Mouse (Mus musculus) gastrocnemius, postnatal 4 days (tissue): ENCODE data around the gene Cebpzos. TPM values are rescaled to one million over a fixed set of nuclear protein-coding genes. Genes with fewer than 3 reads are reported as not detected.

ENCODE experiments used
- DNase-seq, 2 experiments: peaks; one replicate each; pipeline ENCODE4 v3.0.0; 2021 to 2022; ENCODE audit warnings: low spot score in 2 of 2, mixed read lengths in 2 of 2
- long read RNA-seq, 2 experiments: library from polyadenylated mRNA; stranded (forward); transcript quantifications; one replicate each; pipeline ENCODE4 v2.0.0; 2021
- total RNA-seq, 2 experiments: library from RNA; stranded (reverse); gene quantifications; 2 replicates each; pipeline ENCODE4 v1.2.3; 2021

Gene Cebpzos
- 10 to 100 TPM; 45.3 to 60.5 TPM for total RNA-seq
- long read RNA-seq, experiment 1, transcript Cebpzos-202 (5 exons, 602 nt), result major isoform, 16 of 51 reads
- long read RNA-seq, experiment 1, transcript Cebpzos-201 (5 exons, 753 nt), result minor isoform, 10 of 51 reads
- long read RNA-seq, experiment 1, partial matches to known transcripts, result 18 of 51 reads
- long read RNA-seq, experiment 1, other reads (novel, unspliced or antisense), result 7 of 51 reads
- long read RNA-seq, experiment 2, transcript Cebpzos-201 (5 exons, 753 nt), result minor isoform, 8 of 52 reads
- long read RNA-seq, experiment 2, transcript Cebpzos-202 (5 exons, 602 nt), result major isoform, 16 of 52 reads
- long read RNA-seq, experiment 2, partial matches to known transcripts, result 28 of 52 reads
- long read RNA-seq, experiment 2, other reads (novel, unspliced or antisense), result 0 of 52 reads

DNA sequence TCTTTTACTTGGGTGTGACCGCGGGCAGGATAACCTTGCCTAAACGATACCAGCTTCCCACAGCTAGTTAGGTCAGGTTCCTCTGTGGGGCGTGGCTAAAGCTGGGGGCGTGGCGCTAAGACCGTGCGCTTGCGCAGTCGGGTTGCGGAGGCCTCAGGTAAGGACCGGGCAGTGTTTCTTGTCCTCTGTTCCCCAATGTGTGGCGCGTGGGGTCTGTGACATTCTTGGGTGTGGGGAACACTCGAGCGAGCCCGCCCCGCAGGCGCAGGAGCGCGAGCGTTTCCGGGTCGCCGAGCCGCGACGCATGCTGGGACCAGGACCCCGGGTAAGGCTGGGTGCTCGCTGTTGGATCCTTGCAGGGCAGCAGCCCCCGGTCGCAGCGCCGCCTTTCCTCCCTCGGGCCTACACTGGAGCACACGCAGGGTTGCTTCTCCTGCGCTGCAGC is at the start of gene Cebpzos:
TSS of gene Cebpzos (plus strand) at position 132 of the 445 bp plus-strand sequence.
- peak; percentile 59 to 74 for DNase-seq

GRCm38 (mm10) chr17:78873886-78874285 is 42.4 kb upstream of the Cebpzos start:
- no peak for DNase-seq

GRCm38 (mm10) chr17:78881878-78882304 is 34.4 kb upstream of the Cebpzos start:
- DNase-seq, result no peak

- peak; percentile 73 to 86 for DNase-seq
These were observed 33.7 kb upstream of the Cebpzos start, which contains the start of gene Eif2ak2 for GRCm38 (mm10) chr17:78882401-78883112. Gene Eif2ak2 (minus strand): TSS chr17:78882573.

DNA sequence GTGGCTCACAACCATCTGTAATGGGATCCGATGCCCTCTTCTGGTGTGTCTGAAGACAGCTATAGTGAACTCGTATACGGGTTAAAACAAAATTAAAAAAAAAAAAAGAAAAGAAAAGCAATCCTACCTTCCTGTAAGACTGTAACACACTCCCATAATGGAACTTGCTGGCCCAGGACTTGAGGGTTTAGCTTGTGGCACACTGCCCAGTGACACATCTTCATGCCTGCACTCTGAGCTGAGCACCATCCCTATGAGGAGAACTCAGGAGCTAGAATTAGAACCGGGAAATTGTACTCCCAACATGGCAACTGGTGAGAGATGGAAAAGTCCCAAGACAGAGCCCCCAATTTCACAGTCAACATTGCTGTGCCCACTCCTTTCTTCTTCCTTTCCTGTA is 33.0 kb upstream of the Cebpzos start:
- DNase-seq, result no peak

- no peak for DNase-seq
These were observed 30.8 kb upstream of the Cebpzos start for GRCm38 (mm10) chr17:78885286-78886065.

- no peak for DNase-seq
These were observed 27.7 kb upstream of the Cebpzos start for GRCm38 (mm10) chr17:78888554-78888953.

DNA sequence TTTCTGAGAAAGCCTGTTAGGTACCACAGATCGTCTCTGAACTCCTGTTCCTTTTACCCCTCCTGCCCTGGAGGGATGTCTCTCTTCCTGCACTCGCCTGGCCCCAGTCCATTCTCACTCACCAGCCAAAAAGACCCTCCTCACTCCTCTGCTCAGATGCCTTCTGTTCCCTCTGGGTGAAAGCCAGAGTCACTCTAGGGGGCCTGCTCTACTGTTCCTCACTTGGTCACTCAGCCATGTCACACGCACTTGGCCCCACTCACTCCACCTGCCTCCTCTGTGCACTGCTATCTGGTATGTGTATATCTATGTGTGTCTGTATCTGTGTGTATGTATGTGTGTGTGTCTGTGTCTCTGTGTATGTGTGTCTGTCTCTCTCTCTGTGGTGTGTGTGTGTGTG is 27.1 kb upstream of the Cebpzos start:
- DNase-seq, result no peak

DNA sequence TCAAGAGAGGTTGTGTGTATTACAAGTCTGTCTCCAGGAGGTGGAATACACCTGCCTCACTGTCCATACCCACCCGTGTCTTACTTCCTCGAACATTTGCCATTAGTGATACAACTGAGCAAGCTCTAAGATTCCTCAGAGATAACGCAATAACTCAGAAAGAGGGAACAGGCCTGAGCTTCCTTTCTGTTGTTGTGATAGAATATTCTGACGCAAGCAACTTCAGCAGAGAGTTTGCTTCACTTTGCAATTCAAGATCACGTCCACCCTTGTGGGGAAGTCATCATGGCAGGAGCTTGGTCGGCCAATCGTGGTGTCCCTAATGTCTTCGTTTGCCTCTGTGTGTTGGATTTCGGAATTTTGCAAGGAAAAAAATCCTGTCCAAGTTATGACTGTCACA is 25.3 kb upstream of the Cebpzos start:
- DNase-seq, result no peak

DNA sequence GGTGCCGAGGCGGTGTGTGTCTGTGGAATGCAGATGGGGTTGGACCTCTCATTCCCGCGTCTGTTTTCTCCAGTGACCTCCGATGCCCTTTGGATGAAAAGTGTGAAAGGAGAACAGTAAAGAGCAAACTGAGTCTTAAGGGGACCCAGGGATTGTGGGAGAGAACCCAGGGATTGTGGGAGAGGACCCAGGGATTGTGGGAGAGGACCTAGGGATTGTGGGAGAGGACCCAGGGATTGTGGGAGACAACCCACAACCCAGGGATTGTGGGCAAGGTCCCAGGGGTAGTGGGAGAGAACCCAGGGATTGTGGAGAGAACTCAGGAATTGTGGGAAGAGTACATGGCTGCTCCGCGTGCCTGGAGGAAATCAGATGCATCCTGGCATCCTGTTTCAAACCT is 21.3 kb upstream of the Cebpzos start:
- DNase-seq, result no peak

DNA sequence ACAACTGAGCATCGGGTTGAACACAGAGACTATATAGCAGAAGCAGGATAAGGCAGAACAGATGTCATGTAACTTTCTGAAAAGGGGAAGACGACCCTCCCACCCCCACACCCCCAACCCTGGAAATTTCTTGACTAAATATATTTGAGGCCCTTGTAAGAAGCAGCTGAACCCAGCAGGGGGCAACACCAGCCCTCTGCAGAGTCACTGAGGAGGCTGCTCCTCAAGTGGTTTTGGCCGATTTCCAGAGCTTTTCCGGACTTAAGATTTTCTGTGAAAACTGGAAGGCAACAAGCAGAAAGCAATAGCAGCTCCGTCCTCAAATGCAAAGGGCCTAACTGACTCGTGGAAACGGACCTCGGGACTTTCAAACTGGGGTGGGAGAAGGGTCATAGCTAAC is 20.9 kb upstream of the Cebpzos start:
- DNase-seq, result peak in 1 of 2 experiments; percentile 59

DNA sequence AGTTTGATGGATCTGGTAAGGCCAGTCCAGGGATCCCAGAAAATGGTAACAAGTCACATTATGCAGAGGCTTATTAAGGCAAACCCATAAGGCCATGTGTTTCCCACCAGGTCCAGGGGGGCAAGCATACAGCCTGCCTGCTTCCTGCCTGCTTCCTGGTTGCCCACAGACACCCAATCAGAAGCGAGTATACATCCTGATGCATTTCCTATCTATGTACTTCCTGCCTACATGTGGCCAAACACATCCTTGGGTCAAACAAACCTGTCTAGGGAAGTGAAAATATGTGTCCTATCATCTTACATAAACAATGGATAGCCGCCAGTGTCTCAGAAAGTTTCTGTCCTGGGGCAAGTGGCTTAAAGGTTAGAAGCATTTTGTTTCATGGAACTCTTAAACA is 13.1 kb upstream of the Cebpzos start:
- DNase-seq, result no peak

DNA sequence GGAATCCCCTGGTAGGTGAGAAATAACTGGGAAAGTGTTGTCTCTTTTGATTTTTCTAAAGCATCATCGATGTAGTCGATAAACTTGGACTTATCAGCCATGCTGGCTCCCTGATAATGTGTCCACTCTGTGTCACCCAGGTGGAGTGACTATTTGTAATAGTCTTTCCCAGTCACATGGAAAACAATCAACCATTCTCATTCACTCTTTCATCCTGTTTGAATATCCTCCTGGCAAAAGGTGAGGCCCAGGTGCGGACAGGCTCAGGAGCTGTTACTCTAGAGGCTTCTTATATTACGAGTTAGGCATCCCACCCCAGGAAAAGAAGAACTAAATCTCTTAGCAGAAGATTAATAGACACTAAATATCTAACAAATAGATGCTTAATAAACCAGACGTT is 9.4 kb upstream of the Cebpzos start, which contains the start of gene Sult6b1:
TSS of gene Sult6b1 (minus strand) at position 101 of the 400 bp plus-strand sequence.
- no peak for DNase-seq

GRCm38 (mm10) chr17:78909374-78909773 is 6.9 kb upstream of the Cebpzos start:
- no peak for DNase-seq

GRCm38 (mm10) chr17:78912861-78913281 is 3.4 kb upstream of the Cebpzos start:
- DNase-seq, result no peak

GRCm38 (mm10) chr17:78913921-78914320 is 2.4 kb upstream of the Cebpzos start:
- no peak for DNase-seq

DNA sequence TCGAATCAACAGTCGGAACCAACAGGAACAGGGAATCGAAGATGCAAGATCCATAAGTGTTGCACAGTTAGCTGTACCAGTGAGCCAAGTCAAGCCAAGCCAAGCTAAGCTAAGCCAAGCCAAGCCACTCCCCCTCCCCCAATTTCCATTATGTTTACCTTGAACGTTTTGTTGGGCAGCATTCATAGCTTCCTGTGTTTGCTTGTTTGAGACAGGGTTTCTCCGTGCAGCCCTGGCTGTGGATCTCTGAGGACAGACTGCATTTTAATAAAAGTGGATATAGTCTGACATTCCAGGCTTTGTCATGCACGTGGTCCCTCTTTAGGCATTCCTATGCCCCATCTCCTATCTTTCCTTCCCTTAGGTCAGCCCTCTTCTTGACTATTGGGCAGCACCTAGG is 528 bp upstream of the Cebpzos start:
- no peak for DNase-seq

- no peak for DNase-seq
These were observed 599 bp downstream of the Cebpzos start for GRCm38 (mm10) chr17:78916899-78917298.

- no peak for DNase-seq
These were observed 1.4 kb downstream of the Cebpzos start for GRCm38 (mm10) chr17:78917696-78918095.

GRCm38 (mm10) chr17:78935857-78936256 is 19.6 kb downstream of the Cebpzos start:
- DNase-seq, result no peak
